Mouse (Mus musculus) cortical plate, adult 2 months (tissue): Measurements from ENCODE around the gene Trappc3.

ENCODE experiments used
- CTCF ChIP-seq: fragments of 200-500 bp; IDR thresholded peaks from 2 replicates; pipeline ENCODE4 v1.5.1; 2011; ENCODE audit warnings: mild to moderate bottlenecking, control low read depth, low read length; ENCODE audit not compliant: insufficient read depth; ENCODE audit errors: extremely low read depth
- POLR2A ChIP-seq: fragments of 200-500 bp; IDR thresholded peaks from 2 replicates; pipeline ENCODE4 v1.6.1; 2011; ENCODE audit warnings: mild to moderate bottlenecking, low read length, control low read depth; ENCODE audit not compliant: insufficient read depth; ENCODE audit errors: extremely low read depth

GRCm38 (mm10) chr4:126259063-126259462 lies 3.1 kb upstream of the Trappc3 start:
- no peak for TF ChIP-seq POLR2A
- no peak for TF ChIP-seq CTCF
